Mouse (Mus musculus) fat pad, adult 2 months (tissue): ENCODE measurements around the gene Chadl.
A peak's percentile ranks its signal among the peaks of the same experiment; 100 is the strongest.
"Not testable (repeated sequence)": the region's sequence is repeated elsewhere in the genome, so short reads cannot be mapped to it uniquely, and the experiment has no call there.

Source experiments
- DNase-seq: peaks from one replicate; pipeline ENCODE4 v3.0.0-alpha.2; 2011; ENCODE audit warnings: low read depth, low spot score; ENCODE audit errors: extremely low read depth

Gene Chadl

GRCm38 (mm10) chr15:81697175-81697574, at the start of gene Chadl:
Chadl (minus strand) TSS chr15:81697287.
- DNase-seq: no peak

- DNase-seq: no peak
Observed at GRCm38 (mm10) chr15:81745601-81746114, 48.6 kb upstream of the Chadl start.

- DNase-seq: no peak
Observed at GRCm38 (mm10) chr15:81744992-81745600, 48.0 kb upstream of the Chadl start, which contains the start of the genes Zc3h7b and Rangap1. Zc3h7b (plus strand) TSS chr15:81745057. Rangap1 (minus strand) TSS chr15:81745530.

DNA sequence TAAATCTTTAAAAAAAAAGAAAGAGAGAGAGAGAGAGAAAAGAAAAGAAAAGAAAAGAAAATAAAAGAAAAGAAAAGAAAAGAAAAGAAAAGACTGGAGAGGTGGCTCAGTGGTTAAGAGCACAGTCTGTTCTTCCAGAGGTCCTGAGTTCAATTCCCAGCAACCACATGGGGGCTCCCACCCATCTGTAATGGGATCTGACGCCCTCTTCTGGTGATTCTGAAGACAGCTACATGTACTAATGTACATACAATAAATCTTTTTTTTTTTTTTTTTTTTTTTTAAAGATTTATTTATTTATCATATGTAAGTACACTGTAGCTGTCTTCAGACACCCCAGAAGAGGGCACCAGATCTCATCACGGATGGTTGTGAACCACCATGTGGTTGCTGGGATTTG, 45.3 kb upstream of the Chadl start:
- DNase-seq: not testable (repeated sequence)

- no peak for DNase-seq
Observed at GRCm38 (mm10) chr15:81739924-81740323, 42.8 kb upstream of the Chadl start.

DNA sequence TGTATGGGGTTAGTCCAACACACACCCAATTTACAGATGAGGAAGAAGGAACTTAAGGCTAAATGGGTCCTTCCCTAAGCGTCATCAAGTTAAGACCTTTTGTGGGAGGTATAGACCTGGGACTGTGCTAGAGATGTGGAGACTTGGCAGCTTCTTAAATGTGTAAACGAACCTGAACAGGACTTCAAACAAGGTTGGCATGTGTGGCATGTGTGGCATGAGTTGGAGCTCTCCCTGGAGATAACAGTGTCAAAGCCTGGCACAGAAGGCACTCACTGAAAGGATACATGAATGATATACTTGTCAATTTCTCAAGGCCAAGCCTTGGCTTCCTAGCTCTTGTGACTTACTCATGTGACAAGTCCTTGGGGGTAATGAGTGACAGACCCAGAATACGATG, 42.2 kb upstream of the Chadl start:
- DNase-seq: no peak

DNA sequence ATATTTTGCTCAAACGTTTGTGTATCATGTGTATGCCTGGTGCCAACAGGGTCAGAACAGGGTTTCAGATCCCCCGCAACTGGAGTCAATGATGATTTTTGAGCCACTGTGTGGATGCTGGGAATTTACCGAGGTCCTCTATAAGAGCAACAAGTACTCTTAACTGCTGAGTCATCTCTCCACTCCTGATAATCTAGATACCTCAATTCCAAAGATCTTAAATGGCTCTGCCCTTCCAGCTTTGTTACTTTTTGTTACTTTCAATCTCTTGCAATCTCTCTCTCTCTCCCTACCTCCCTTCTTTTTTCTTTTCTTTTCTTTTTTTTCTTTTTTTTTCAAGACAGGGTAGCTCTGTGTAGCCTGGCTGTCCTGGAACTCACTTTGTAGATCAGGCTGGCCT, 38.0 kb upstream of the Chadl start:
- no peak for DNase-seq

- DNase-seq: peak; percentile 96
Observed at GRCm38 (mm10) chr15:81729792-81730635, 32.9 kb upstream of the Chadl start.

GRCm38 (mm10) chr15:81729241-81729791, 32.2 kb upstream of the Chadl start:
- DNase-seq: no peak

DNA sequence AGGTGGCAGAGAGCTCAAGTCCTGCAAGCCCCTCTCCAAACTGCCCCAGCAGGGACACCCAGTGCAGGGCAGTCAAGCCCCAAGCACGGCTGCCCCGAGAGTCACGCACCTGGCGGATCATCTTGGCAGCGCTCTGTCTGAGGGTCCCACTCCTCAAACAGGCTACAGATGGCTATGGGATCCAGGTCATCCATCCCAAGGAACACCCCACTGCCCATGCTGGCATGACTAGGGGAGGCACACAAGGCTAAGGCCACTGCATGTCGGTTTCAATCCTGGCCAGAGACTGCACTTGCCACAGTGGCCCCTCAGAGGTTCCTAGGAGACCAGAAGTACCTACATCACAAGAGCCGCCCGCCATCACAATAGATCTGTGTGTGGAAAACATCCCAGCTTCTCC, 28.9 kb upstream of the Chadl start:
- DNase-seq: no peak

- DNase-seq: no peak
Observed at GRCm38 (mm10) chr15:81723653-81724052, 26.6 kb upstream of the Chadl start.

GRCm38 (mm10) chr15:81722361-81722760, 25.3 kb upstream of the Chadl start:
- no peak for DNase-seq

DNA sequence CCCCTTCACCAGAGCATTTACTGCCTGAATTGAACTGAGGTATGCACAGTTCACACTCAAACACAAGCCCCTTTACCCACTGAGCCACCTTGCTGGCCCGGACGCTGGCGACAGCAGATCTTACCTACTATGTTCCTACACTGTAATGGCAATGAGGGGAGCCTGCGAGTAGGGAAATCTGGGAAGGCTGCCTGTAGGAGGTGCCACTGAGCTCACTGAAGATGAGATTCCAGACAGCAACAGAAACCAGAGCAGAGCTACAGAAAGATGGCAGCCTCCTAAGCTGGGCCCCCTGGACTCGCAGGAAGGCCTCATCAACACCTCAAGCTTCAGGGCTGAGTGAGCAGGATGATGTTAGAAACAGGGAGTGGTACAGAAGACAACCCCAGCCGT, 22.0 kb upstream of the Chadl start:
- no peak for DNase-seq

- no peak for DNase-seq
Observed at GRCm38 (mm10) chr15:81718336-81719138, 21.4 kb upstream of the Chadl start.

DNA sequence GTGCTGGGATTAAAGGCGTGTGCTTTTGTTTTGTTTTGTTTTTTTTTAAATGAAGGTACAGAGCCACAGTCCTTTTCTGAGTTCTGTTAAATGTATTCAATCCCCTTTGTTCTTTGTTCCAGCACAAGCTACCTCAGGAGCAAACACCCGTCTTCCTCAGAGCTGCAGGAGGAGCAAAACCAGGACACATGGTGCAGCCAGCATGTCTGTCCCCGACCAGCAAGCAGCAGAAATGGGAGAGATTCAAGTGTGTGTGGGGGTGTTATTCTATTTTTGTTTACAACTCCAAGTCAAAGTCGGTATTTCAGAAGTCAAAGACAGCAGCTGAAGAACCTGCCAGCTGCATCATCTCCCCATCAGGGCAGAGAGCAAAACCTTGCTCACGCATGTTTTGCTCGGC, 16.7 kb upstream of the Chadl start:
- DNase-seq: no peak

GRCm38 (mm10) chr15:81710801-81711200, 13.7 kb upstream of the Chadl start:
- DNase-seq: no peak

DNA sequence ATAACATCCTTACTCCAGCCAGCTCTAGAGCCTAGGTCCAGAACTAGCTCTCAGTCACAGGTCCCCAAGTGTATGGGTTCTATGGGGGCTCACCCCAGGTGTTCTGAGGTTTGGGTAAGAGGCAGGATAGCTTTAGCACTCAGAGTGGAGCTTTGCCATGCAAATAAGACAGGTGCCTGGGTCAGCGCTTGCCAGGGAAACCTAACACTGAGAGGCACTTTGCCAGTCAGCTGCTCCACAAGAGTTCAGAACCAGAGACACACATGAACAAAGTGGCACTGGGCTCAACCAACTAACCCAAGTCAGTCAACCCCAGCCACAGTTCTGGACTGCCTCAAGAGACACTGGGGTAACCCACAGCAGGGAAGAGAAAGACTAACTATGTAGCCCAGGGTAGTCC, 12.6 kb upstream of the Chadl start:
- no peak for DNase-seq

- DNase-seq: no peak
Observed at GRCm38 (mm10) chr15:81708991-81709390, 11.9 kb upstream of the Chadl start.

DNA sequence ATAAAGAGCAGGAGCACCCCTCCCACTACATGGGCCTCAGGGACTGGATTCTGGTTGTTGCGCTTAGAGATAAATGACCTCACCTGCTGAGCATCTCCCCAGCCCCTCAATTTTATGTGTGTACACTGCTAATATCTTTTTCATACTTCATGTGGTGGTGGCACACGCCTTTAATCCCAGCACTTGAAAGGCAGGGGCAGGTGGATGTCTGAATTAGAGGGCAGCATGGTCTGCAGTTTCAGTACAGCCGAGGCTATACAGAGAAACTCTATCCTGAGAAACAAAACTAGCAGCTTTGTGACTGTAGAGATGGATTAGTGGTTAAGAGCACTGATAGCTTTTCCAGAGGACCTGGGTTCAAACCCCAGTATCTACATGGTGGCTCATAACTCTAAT, 6.0 kb upstream of the Chadl start:
- DNase-seq: no peak

DNA sequence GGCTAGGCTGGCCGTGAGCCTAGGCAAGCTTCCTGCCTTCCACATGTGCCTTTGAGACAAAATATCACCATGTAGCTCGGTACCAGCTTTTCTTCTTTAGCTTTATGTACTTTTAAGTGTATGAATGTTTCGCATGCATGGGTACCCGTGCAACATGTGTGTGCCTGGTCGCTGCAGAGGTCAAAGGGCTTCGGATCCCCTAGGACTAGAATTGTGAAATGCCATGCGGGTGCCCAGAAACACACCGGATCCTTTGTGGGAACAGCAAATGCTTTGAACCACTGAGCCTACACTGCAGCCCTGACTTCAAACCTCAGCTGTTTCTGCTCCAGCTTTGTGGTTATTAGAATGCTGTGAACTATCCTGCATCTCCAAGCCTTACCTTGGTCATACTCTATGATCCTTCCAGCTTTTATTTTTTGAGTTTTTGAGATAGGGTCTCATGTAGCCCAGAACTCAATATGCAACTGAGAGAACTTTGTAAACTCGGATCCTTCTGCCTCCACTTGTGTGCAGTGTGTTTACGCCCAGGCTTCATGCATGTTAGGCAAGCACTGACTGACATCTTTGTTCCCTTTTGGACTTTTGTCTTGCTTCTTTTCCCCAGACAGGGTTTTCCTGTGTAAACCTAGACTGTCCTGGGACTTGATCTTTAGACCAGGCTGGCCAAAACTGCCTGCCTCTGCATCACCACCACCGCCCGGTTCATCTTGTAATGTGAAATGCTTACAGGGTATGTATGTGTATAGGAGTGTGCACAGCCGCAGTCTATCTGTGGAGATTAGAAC, 5.4 kb upstream of the Chadl start:
- no peak for DNase-seq
